Mouse (Mus musculus) small intestine, adult 2 months (tissue): ENCODE measurements around the gene Pkig. TPM values are rescaled to one million over a fixed set of nuclear protein-coding genes. Genes with fewer than 3 reads are reported as not detected.
A peak's percentile ranks its signal among the peaks of the same experiment; 100 is the strongest.

Experiments used
- H3K27ac ChIP-seq: fragments of 200-500 bp; 2 replicates; pipeline ENCODE4 v1.5.1; 2012; ENCODE audit warnings: low read depth, low read length, control low read depth, inconsistent platforms; ENCODE audit not compliant: insufficient read depth
- H3K27me3 ChIP-seq: fragments of 200-500 bp; 2 replicates; pipeline ENCODE4 v1.6.1; 2012; ENCODE audit warnings: mild to moderate bottlenecking, moderate library complexity, low read length, inconsistent platforms; ENCODE audit not compliant: control insufficient read depth, insufficient read depth
- H3K36me3 ChIP-seq: fragments of 200-500 bp; 2 replicates; pipeline ENCODE4 v1.6.1; 2012; ENCODE audit warnings: mild to moderate bottlenecking, low read length, control low read depth, inconsistent platforms; ENCODE audit not compliant: control insufficient read depth, insufficient read depth
- H3K4me1 ChIP-seq: fragments of 200-500 bp; 2 replicates; pipeline ENCODE4 v1.6.1; 2012; ENCODE audit warnings: low read length, inconsistent platforms, mixed read lengths; ENCODE audit not compliant: control insufficient read depth, insufficient read depth, insufficient read length
- H3K4me3 ChIP-seq: fragments of 200-500 bp; 2 replicates; pipeline ENCODE4 v1.5.1; 2012; ENCODE audit warnings: low read depth, mild to moderate bottlenecking, control low read depth, inconsistent platforms, low read length, moderate library complexity
- CTCF ChIP-seq: fragments of 200-500 bp; IDR thresholded peaks from 2 replicates; pipeline ENCODE4 v1.5.1; 2012; ENCODE audit warnings: low read depth, mild to moderate bottlenecking, control low read depth, inconsistent platforms, low read length, moderate library complexity, mixed read lengths; ENCODE audit not compliant: insufficient replicate concordance, insufficient read length; ENCODE audit errors: extremely low read depth
- POLR2A ChIP-seq: fragments of 200-500 bp; IDR thresholded peaks from 2 replicates; pipeline ENCODE4 v1.6.1; 2012; ENCODE audit warnings: low read depth, mild to moderate bottlenecking, control low read depth, inconsistent platforms, low read length, moderate library complexity
- WGBS: fragments of 180-500 bp; shearing (Covaris S2); methylation state at CpG from one replicate; pipeline ENCODE4 v1.1.7; 2018; 5-methylcytosine and 5-hydroxymethylcytosine counted together
- polyA plus RNA-seq: library from polyadenylated mRNA; depleted of rRNA; stranded (reverse); fragments of >200 nt; gene quantifications from 2 replicates; pipeline ENCODE4 v1.2.3, GENCODE M21; 2012

Pkig gene
- polyA plus RNA-seq, 1 experiment, result 143 TPM

- 100% methylated on average over 1 of the region's 1 CpGs for WGBS
- H3K4me1 ChIP-seq, result peaks cover 12% of the 10 kb centered on the region
- no peak for TF ChIP-seq POLR2A
- TF ChIP-seq CTCF, result no peak
- H3K27me3 ChIP-seq, result no peaks in the 10 kb centered on the region
- peaks cover 1% of the 10 kb centered on the region; the same call in 1 of the 2 replicates for H3K36me3 ChIP-seq
- no peak overlapping the region for H3K4me3 ChIP-seq
- no peak overlapping the region for H3K27ac ChIP-seq
These were observed 8.9 kb downstream of the Pkig start for GRCm38 (mm10) chr2:163667045-163667444.

GRCm38 (mm10) chr2:163670872-163671594 is 12.8 kb downstream of the Pkig start:
- Histone ChIP-seq H3K27me3 (no peaks in the 10 kb centered on the region), H3K27ac (0 out of 2 replicates have a peak overlapping the region, but pooled peaks have one; percentile 31), H3K4me1 (peaks cover 5% of the 10 kb centered on the region; the same call in 1 of the 2 replicates), H3K4me3 (no peak overlapping the region), H3K36me3 (no peaks in the 10 kb centered on the region; the same call in 1 of the 2 replicates)
- TF ChIP-seq CTCF (no peak), POLR2A (no peak)
- 73% methylated on average over 11 of the region's 11 CpGs for WGBS

DNA sequence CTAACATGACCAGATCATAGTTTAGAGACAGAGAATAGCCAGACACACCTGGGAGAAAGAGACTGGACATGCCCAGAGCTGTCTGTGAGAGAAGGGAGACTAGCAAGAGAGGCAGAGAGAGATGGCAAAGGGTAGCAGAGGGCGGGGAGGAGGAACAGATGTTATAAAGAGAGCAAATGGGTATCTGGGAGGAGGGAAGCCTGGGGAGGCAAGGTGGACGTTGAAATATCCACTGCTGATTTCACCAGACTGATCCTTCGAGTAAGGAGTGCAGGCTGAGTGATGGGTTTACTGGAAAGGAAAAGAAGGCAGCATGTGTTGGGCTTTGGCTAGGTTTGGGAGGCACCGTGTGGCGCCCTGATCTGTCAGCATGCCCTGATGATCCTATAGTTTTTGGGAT is 16.2 kb downstream of the Pkig start:
- H3K4me3 ChIP-seq, result no peak overlapping the region
- WGBS, result 70% methylated on average over 5 of the region's 5 CpGs
- no peak for TF ChIP-seq POLR2A
- no peak for TF ChIP-seq CTCF
- H3K27me3 ChIP-seq, result no peaks in the 10 kb centered on the region
- no peaks in the 10 kb centered on the region; the same call in 1 of the 2 replicates for H3K36me3 ChIP-seq
- no peak overlapping the region for H3K27ac ChIP-seq
- peaks cover 5% of the 10 kb centered on the region; the same call in 1 of the 2 replicates for H3K4me1 ChIP-seq

DNA sequence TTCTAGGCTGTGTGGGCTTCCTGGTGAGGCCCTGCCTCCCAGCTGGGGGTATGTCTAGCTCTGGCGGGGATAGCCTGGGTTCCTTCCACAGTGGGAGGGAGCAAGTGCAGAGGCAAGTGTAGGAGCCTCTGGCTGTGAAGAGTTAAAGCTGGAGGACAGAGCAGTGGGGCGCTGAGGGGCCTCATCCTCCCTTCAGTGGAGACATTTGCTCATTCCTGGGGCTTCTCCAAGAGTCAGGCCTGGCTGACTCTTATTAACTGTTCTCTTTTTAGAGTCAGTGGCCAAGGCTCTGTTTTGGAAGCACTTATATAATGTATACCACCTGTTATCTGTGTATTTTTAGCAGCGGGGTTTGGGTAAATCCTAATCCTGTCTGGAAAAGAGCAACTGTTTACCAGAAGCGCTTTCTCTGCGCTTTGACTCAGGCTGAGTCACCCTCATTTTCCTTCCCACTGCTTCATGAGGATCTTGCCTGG is 17.0 kb downstream of the Pkig start:
- Histone ChIP-seq H3K4me3 (no peak overlapping the region), H3K27ac (peak overlapping the region; percentile 43), H3K27me3 (no peaks in the 10 kb centered on the region), H3K36me3 (no peaks in the 10 kb centered on the region; the same call in 1 of the 2 replicates), H3K4me1 (peaks cover 5% of the 10 kb centered on the region; the same call in 1 of the 2 replicates)
- TF ChIP-seq POLR2A, result no peak
- TF ChIP-seq CTCF, result no peak
- 68% methylated on average over 5 of the region's 5 CpGs for WGBS

DNA sequence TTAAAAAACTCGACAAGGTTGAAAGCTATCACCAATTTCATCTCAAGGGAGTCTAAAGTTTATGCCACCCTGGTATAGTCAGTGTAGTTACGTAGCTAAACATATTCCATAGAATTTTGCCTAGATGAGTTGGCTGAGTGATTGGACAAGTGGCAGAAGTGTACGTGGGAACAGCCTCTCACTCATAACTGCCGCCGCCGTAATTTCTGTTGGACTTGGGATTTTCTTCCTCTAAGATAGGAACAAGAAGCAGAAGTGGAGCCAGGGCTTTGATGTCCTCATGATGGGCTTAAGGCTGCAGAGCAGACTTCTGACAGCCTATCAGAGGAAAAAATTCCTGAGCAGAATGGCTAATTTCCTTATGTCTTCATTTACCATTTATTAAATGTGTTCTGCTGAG is 17.5 kb downstream of the Pkig start:
- no peaks in the 10 kb centered on the region; the same call in 1 of the 2 replicates for H3K36me3 ChIP-seq
- H3K27me3 ChIP-seq, result no peaks in the 10 kb centered on the region
- TF ChIP-seq POLR2A, result no peak
- TF ChIP-seq CTCF, result no peak
- no peak overlapping the region for H3K4me3 ChIP-seq
- peak overlapping the region; percentile 14; the same call in 1 of the 2 replicates for H3K27ac ChIP-seq
- peaks cover 5% of the 10 kb centered on the region; the same call in 1 of the 2 replicates for H3K4me1 ChIP-seq
- WGBS, result 39% methylated on average over 6 of the region's 6 CpGs

GRCm38 (mm10) chr2:163676321-163676720 is 18.1 kb downstream of the Pkig start:
- Histone ChIP-seq H3K27me3 (no peaks in the 10 kb centered on the region), H3K4me1 (peaks cover 5% of the 10 kb centered on the region; the same call in 1 of the 2 replicates), H3K4me3 (no peak overlapping the region), H3K27ac (0 out of 2 replicates have a peak overlapping the region, but pooled peaks have one; percentile 14), H3K36me3 (no peaks in the 10 kb centered on the region; the same call in 1 of the 2 replicates)
- WGBS, result 82% methylated on average over 4 of the region's 4 CpGs
- TF ChIP-seq POLR2A (no peak), CTCF (no peak)

DNA sequence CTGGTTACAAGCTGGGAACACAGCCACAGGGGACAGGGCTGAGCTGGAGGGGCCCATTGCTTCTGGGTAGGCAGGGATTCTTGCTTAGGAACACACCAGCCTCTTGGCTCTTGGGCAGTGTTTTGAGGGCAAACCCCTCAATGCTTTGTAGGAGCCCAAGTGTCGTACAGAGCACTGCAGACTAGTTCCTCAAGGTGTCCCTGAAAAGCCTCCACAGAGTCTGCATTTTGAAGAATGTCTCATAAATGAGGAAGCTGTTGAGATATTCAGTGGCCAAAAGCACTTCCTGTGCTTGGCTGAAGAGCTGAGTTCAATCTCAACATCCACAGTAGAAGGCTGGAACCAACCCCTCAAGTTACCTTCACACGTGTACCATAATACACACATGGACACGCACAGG is 18.6 kb downstream of the Pkig start:
- no peak overlapping the region for H3K27ac ChIP-seq
- TF ChIP-seq CTCF (no peak), POLR2A (no peak)
- H3K4me1 ChIP-seq, result peaks cover 5% of the 10 kb centered on the region; the same call in 1 of the 2 replicates
- no peaks in the 10 kb centered on the region for H3K27me3 ChIP-seq
- H3K36me3 ChIP-seq, result no peaks in the 10 kb centered on the region; the same call in 1 of the 2 replicates
- WGBS, result 84% methylated on average over 3 of the region's 3 CpGs
- H3K4me3 ChIP-seq, result no peak overlapping the region
